Mouse (Mus musculus) NIH3T3 (cell line): Measurements from ENCODE around the gene Sin3a.
A peak's percentile ranks its signal among the peaks of the same experiment; 100 is the strongest.

Experiments used
- DNase-seq: peaks from one replicate; pipeline ENCODE4 v3.0.0-alpha.2; 2012; ENCODE audit warnings: low read depth

The Sin3a gene

GRCm38 (mm10) chr9:57168411-57168810, 96.6 kb downstream of the Sin3a start:
- DNase-seq = peak; percentile 60
